Mouse (Mus musculus) mammary gland, adult 2 months (tissue): ENCODE measurements around the gene Psenen. TPM values are rescaled to one million over a fixed set of nuclear protein-coding genes. Genes with fewer than 3 reads are reported as not detected.

Source experiments
- polyA plus RNA-seq: library from polyadenylated mRNA; depleted of rRNA; stranded (reverse); fragments of >200 nt; gene quantifications from 2 replicates; pipeline ENCODE4 v1.2.3, GENCODE M21; 2012; ENCODE audit warnings: low replicate concordance; rRNA removed

Psenen gene
- 97.0 and 187 TPM in 2 replicates for polyA plus RNA-seq

GRCm38 (mm10) chr7:30563117-30563905, at the start of gene Psenen, which contains the start of the genes U2af1l4 and Gm49396:
Psenen (minus strand) TSS chr7:30563627.
U2af1l4 (plus strand) TSS chr7:30563301.
Gm49396 (plus strand) TSS chr7:30563344.

GRCm38 (mm10) chr7:30612654-30613402, 49.4 kb upstream of the Psenen start, which contains the start of gene Upk1a:
Upk1a (minus strand) TSS chr7:30612847.

GRCm38 (mm10) chr7:30598786-30599185, 35.4 kb upstream of the Psenen start, which contains the start of gene Zbtb32:
Zbtb32 (minus strand) TSS chr7:30598909.

GRCm38 (mm10) chr7:30588676-30589434, 25.4 kb upstream of the Psenen start, which contains the start of gene Kmt2b:
Kmt2b (minus strand) TSS chr7:30588726.

GRCm38 (mm10) chr7:30564970-30565571, 1.6 kb upstream of the Psenen start, which contains the start of gene Igflr1:
Igflr1 (plus strand) TSS chr7:30565427.

GRCm38 (mm10) chr7:30559443-30559954, 3.9 kb downstream of the Psenen start, which contains the start of gene Lin37:
Lin37 (minus strand) TSS chr7:30559838.

GRCm38 (mm10) chr7:30552102-30553020, 11.1 kb downstream of the Psenen start, which contains the start of the genes Hspb6 and Proser3:
Hspb6 (plus strand) TSS chr7:30552178.
Proser3 (minus strand) TSS chr7:30552299.

GRCm38 (mm10) chr7:30534633-30535577, 28.5 kb downstream of the Psenen start, which contains the start of gene Arhgap33:
Arhgap33 (minus strand) TSS chr7:30535060.

Other genes starting within 250 kb of the Psenen start
- 58.8 and 76.8 TPM in 2 replicates for gene Syne4, start 248.8 kb downstream of the Psenen start, polyA plus RNA-seq
- 0.52 and 2.0 TPM in 2 replicates for gene E130208F15Rik, start 241.9 kb downstream of the Psenen start, polyA plus RNA-seq
- gene Sdhaf1, start 239.7 kb downstream of the Psenen start, polyA plus RNA-seq = 18.7 and 40.8 TPM in 2 replicates
- gene Lrfn3, start 200.9 kb downstream of the Psenen start, polyA plus RNA-seq = 6.3 and 9.1 TPM in 2 replicates
- 324 and 410 TPM in 2 replicates for gene Tyrobp, start 149.9 kb downstream of the Psenen start, polyA plus RNA-seq
- gene Hcst, start 143.8 kb downstream of the Psenen start, polyA plus RNA-seq = 133 and 195 TPM in 2 replicates
- gene Nfkbid, start 141.9 kb downstream of the Psenen start, polyA plus RNA-seq = 16.2 and 37.4 TPM in 2 replicates
- 3.7 and 7.4 TPM in 2 replicates for gene Aplp1, start 118.1 kb downstream of the Psenen start, polyA plus RNA-seq
- gene Kirrel2, start 105.9 kb downstream of the Psenen start, polyA plus RNA-seq = 0.63 TPM in 1 of 2 replicates, not detected in the other
- 0.27 and 0.61 TPM in 2 replicates for gene Nphs1, start 105.3 kb downstream of the Psenen start, polyA plus RNA-seq
- gene Prodh2, start 70.0 kb downstream of the Psenen start, polyA plus RNA-seq = 1.4 TPM in 1 of 2 replicates, not detected in the other
- gene Arhgap33, start 28.6 kb downstream of the Psenen start, polyA plus RNA-seq = 10.7 and 22.5 TPM in 2 replicates
- 49.5 and 798 TPM in 2 replicates for gene Hspb6, start 11.4 kb downstream of the Psenen start, polyA plus RNA-seq
- gene Proser3, start 11.3 kb downstream of the Psenen start, polyA plus RNA-seq = 8.0 and 10.5 TPM in 2 replicates
- gene Lin37, start 3.8 kb downstream of the Psenen start, polyA plus RNA-seq = 36.9 and 40.0 TPM in 2 replicates
- gene U2af1l4, start 326 bp downstream of the Psenen start, polyA plus RNA-seq = 58.9 and 66.3 TPM in 2 replicates
- gene Gm49396, start 283 bp downstream of the Psenen start, polyA plus RNA-seq = 2.1 and 2.5 TPM in 2 replicates
- gene Igflr1, start 1.8 kb upstream of the Psenen start, polyA plus RNA-seq = 9.9 and 16.6 TPM in 2 replicates
- 63.8 and 73.1 TPM in 2 replicates for gene Kmt2b, start 25.1 kb upstream of the Psenen start, polyA plus RNA-seq
- 4.8 and 7.8 TPM in 2 replicates for gene Zbtb32, start 35.3 kb upstream of the Psenen start, polyA plus RNA-seq
- 1.4 and 2.3 TPM in 2 replicates for gene Upk1a, start 49.2 kb upstream of the Psenen start, polyA plus RNA-seq
- gene Cox6b1, start 62.5 kb upstream of the Psenen start, polyA plus RNA-seq = 332 and 742 TPM in 2 replicates
- gene Etv2, start 72.2 kb upstream of the Psenen start, polyA plus RNA-seq = not detected in 2 replicates
- gene Rbm42, start 86.7 kb upstream of the Psenen start, polyA plus RNA-seq = 53.5 and 112 TPM in 2 replicates
- 11.4 and 12.7 TPM in 2 replicates for gene Haus5, start 101.4 kb upstream of the Psenen start, polyA plus RNA-seq
- not detected in 2 replicates for gene Pmis2, start 108.0 kb upstream of the Psenen start, polyA plus RNA-seq
- gene 2200002J24Rik, start 135.3 kb upstream of the Psenen start, polyA plus RNA-seq = not detected in 2 replicates
- 0.05 and 0.70 TPM in 2 replicates for gene Atp4a, start 148.6 kb upstream of the Psenen start, polyA plus RNA-seq
- 183 and 405 TPM in 2 replicates for gene Tmem147, start 165.9 kb upstream of the Psenen start, polyA plus RNA-seq
- 0.09 and 0.10 TPM in 2 replicates for gene Gapdhs, start 180.1 kb upstream of the Psenen start, polyA plus RNA-seq
- 6.5 and 14.4 TPM in 2 replicates for gene Sbsn, start 187.8 kb upstream of the Psenen start, polyA plus RNA-seq
- 5.2 and 132 TPM in 2 replicates for gene Dmkn, start 200.1 kb upstream of the Psenen start, polyA plus RNA-seq
- gene Krtdap, start 224.3 kb upstream of the Psenen start, polyA plus RNA-seq = 1.2 and 71.0 TPM in 2 replicates